Mouse (Mus musculus): ENCODE data around the gene Cul4a. TPM values are rescaled to one million over a fixed set of nuclear protein-coding genes. Genes with fewer than 3 reads are reported as not detected.
"Not testable (repeated sequence)": the region's sequence is repeated elsewhere in the genome, so short reads cannot be mapped to it uniquely, and the experiment has no call there.

Cul4a gene
- polyA plus RNA-seq (2015; fragmentation: Nextera tagmentation; extraction: Ambion mirVana) = 68.2 and 69.8 TPM in 2 replicates

- peaks cover 5% of the 10 kb centered on the region; the same call in 1 of the 2 replicates for H3K36me3 ChIP-seq
- WGBS = under 1% methylated on average over 82 of the region's 87 CpGs
Observed at GRCm38 (mm10) chr8:13105087-13105881, at the start of gene Cul4a, which contains the start of gene Pcid2. Gene Cul4a (plus strand): TSS chr8:13105621. Gene Pcid2 (minus strand): TSS chr8:13105459.

GRCm38 (mm10) chr8:13057351-13057750 is 48.1 kb upstream of the Cul4a start:
- Histone ChIP-seq H3K9me3 (no peaks in the 10 kb centered on the region), H3K4me2 (no peak overlapping the region), H3K36me3 (no peaks in the 10 kb centered on the region), H3K4me1 (replicated peaks) (no peaks in the 10 kb centered on the region), H3K27me3 (no peaks in the 10 kb centered on the region), H3K27ac (replicated peaks) (no peak overlapping the region), H3K9ac (no peak overlapping the region), H3K4me3 (no peak overlapping the region)
- no peak for ATAC-seq (ENCODE audit: low FRiP score, low read depth)
- WGBS = 85% methylated on average over 4 of the region's 4 CpGs

More at GRCm38 (mm10) chr8:13105087-13105881, at the start of gene Cul4a, which contains the start of gene Pcid2:
- Histone ChIP-seq H3K27ac (replicated peaks) (peak within 1 kb of the TSS; percentile 95), H3K4me3 (peak within 1 kb of the TSS; percentile 92), H3K4me2 (peak within 1 kb of the TSS; percentile 97), H3K4me1 (replicated peaks) (peaks cover 28% of the 10 kb centered on the region), H3K9ac (peak within 1 kb of the TSS; percentile 92), H3K9me3 (no peaks in the 10 kb centered on the region), H3K27me3 (no peaks in the 10 kb centered on the region)
- peak; percentile 96 for ATAC-seq (ENCODE audit: low FRiP score, low read depth)

- Histone ChIP-seq H3K27me3 (no peaks in the 10 kb centered on the region), H3K4me1 (replicated peaks) (no peaks in the 10 kb centered on the region), H3K9me3 (no peaks in the 10 kb centered on the region), H3K9ac (no peak within 1 kb of the TSS), H3K4me3 (no peak within 1 kb of the TSS), H3K36me3 (no peaks in the 10 kb centered on the region), H3K27ac (replicated peaks) (no peak within 1 kb of the TSS), H3K4me2 (no peak within 1 kb of the TSS)
- no peak for ATAC-seq (ENCODE audit: low FRiP score, low read depth)
- 80% methylated on average over 17 of the region's 17 CpGs for WGBS
Observed at GRCm38 (mm10) chr8:13060441-13061150, 44.8 kb upstream of the Cul4a start, which contains the start of gene Proz. Gene Proz (plus strand): TSS chr8:13060914.

- 82% methylated on average over 16 of the region's 16 CpGs for WGBS
- Histone ChIP-seq H3K27me3 (no peaks in the 10 kb centered on the region), H3K4me3 (no peak overlapping the region), H3K36me3 (no peaks in the 10 kb centered on the region), H3K27ac (replicated peaks) (no peak overlapping the region), H3K4me1 (replicated peaks) (no peaks in the 10 kb centered on the region), H3K9ac (no peak overlapping the region), H3K9me3 (no peaks in the 10 kb centered on the region), H3K4me2 (no peak overlapping the region)
- ATAC-seq (ENCODE audit: low FRiP score, low read depth) = no peak
Observed at GRCm38 (mm10) chr8:13063112-13063511, 42.3 kb upstream of the Cul4a start.

- H3K4me1 ChIP-seq (replicated peaks) = no peaks in the 10 kb centered on the region
- no peak overlapping the region for H3K9ac ChIP-seq
- WGBS = 97% methylated on average over 11 of the region's 11 CpGs
- no peak for ATAC-seq (ENCODE audit: low FRiP score, low read depth)
- no peak overlapping the region for H3K4me2 ChIP-seq
- H3K36me3 ChIP-seq = peaks cover 47% of the 10 kb centered on the region
- H3K4me3 ChIP-seq = no peak overlapping the region
- H3K27me3 ChIP-seq = no peaks in the 10 kb centered on the region
- H3K9me3 ChIP-seq = no peaks in the 10 kb centered on the region
- H3K27ac ChIP-seq (replicated peaks) = no peak overlapping the region
Observed at GRCm38 (mm10) chr8:13073255-13073654, 32.2 kb upstream of the Cul4a start.

- Histone ChIP-seq H3K9ac (no peak overlapping the region), H3K4me2 (no peak overlapping the region), H3K4me3 (no peak overlapping the region), H3K27me3 (no peaks in the 10 kb centered on the region), H3K36me3 (peaks cover 65% of the 10 kb centered on the region), H3K27ac (replicated peaks) (no peak overlapping the region), H3K4me1 (replicated peaks) (no peaks in the 10 kb centered on the region), H3K9me3 (no peaks in the 10 kb centered on the region)
- 95% methylated on average over 8 of the region's 8 CpGs for WGBS
- ATAC-seq (ENCODE audit: low FRiP score, low read depth) = no peak
Observed at GRCm38 (mm10) chr8:13075044-13075443, 30.4 kb upstream of the Cul4a start.

GRCm38 (mm10) chr8:13075579-13075978 is 29.8 kb upstream of the Cul4a start:
- not testable (repeated sequence) for H3K27ac ChIP-seq (replicated peaks); H3K27me3 ChIP-seq; H3K9me3 ChIP-seq; H3K9ac ChIP-seq; ATAC-seq (ENCODE audit: low FRiP score, low read depth); H3K4me3 ChIP-seq; H3K4me2 ChIP-seq; H3K4me1 ChIP-seq (replicated peaks)
- peaks cover 70% of the 10 kb centered on the region for H3K36me3 ChIP-seq
- WGBS = 98% methylated on average over 1 of the region's 1 CpGs

GRCm38 (mm10) chr8:13077542-13077941 is 27.9 kb upstream of the Cul4a start:
- H3K27me3 ChIP-seq = no peaks in the 10 kb centered on the region
- peaks cover 82% of the 10 kb centered on the region for H3K36me3 ChIP-seq
- H3K4me3 ChIP-seq = no peak overlapping the region
- no peaks in the 10 kb centered on the region for H3K9me3 ChIP-seq
- no peak for ATAC-seq (ENCODE audit: low FRiP score, low read depth)
- 91% methylated on average over 7 of the region's 7 CpGs for WGBS
- H3K9ac ChIP-seq = no peak overlapping the region
- no peak overlapping the region for H3K27ac ChIP-seq (replicated peaks)
- no peak overlapping the region for H3K4me2 ChIP-seq
- no peaks in the 10 kb centered on the region for H3K4me1 ChIP-seq (replicated peaks)

- Histone ChIP-seq H3K9ac (peak overlapping the region; percentile 81), H3K4me1 (replicated peaks) (peaks cover 26% of the 10 kb centered on the region), H3K4me3 (peak overlapping the region; percentile 92), H3K27me3 (no peaks in the 10 kb centered on the region), H3K4me2 (peak overlapping the region; percentile 97), H3K27ac (replicated peaks) (peak overlapping the region; percentile 95), H3K36me3 (peaks cover 5% of the 10 kb centered on the region), H3K9me3 (no peaks in the 10 kb centered on the region)
- WGBS = under 1% methylated on average over 45 of the region's 45 CpGs
- ATAC-seq (ENCODE audit: low FRiP score, low read depth) = peak; percentile 84
Observed at GRCm38 (mm10) chr8:13104691-13105086, 732 bp upstream of the Cul4a start.

GRCm38 (mm10) chr8:13105908-13106551 is 609 bp downstream of the Cul4a start:
- H3K36me3 ChIP-seq = peaks cover 5% of the 10 kb centered on the region; the same call in 1 of the 2 replicates
- H3K9me3 ChIP-seq = no peaks in the 10 kb centered on the region
- no peaks in the 10 kb centered on the region for H3K27me3 ChIP-seq
- peak overlapping the region; percentile 89 for H3K27ac ChIP-seq (replicated peaks)
- peaks cover 31% of the 10 kb centered on the region for H3K4me1 ChIP-seq (replicated peaks)
- peak; percentile 61 for ATAC-seq (ENCODE audit: low FRiP score, low read depth)
- peak overlapping the region; percentile 92 for H3K9ac ChIP-seq
- WGBS = under 1% methylated on average over 54 of the region's 63 CpGs
- H3K4me2 ChIP-seq = peak overlapping the region; percentile 97
- peak overlapping the region; percentile 92 for H3K4me3 ChIP-seq

GRCm38 (mm10) chr8:13107990-13108638 is 2.7 kb downstream of the Cul4a start:
- WGBS = 89% methylated on average over 13 of the region's 13 CpGs

More at GRCm38 (mm10) chr8:13107990-13108638, 2.7 kb downstream of the Cul4a start:
- no peak overlapping the region for H3K27ac ChIP-seq (replicated peaks)
- no peaks in the 10 kb centered on the region for H3K9me3 ChIP-seq
- H3K27me3 ChIP-seq = no peaks in the 10 kb centered on the region
- H3K4me3 ChIP-seq = no peak overlapping the region
- no peak for ATAC-seq (ENCODE audit: low FRiP score, low read depth)
- peaks cover 36% of the 10 kb centered on the region for H3K4me1 ChIP-seq (replicated peaks)
- H3K4me2 ChIP-seq = no peak overlapping the region
- H3K9ac ChIP-seq = no peak overlapping the region
- no peaks in the 10 kb centered on the region for H3K36me3 ChIP-seq

Measured in hindbrain, embryonic 15.5 days (tissue).